Mouse (Mus musculus) embryonic stem cell, embryonic (primary cell): ENCODE data around the gene Nrm.

Experiments used
- CTCF ChIA-PET, 4 experiments: fragments of 300-600 bp in 2 of 4; fragments of 350-600 bp in 2 of 4; sonication (Branson Sonifier 250); formaldehyde crosslinking; loops; one replicate each; lab custom pipeline; 2022; ENCODE audit warnings: inconsistent platforms in 2 of 4; lab: Charles Lee
- POLR2A ChIA-PET, 4 experiments: fragments of 300-600 bp in 2 of 4; fragments of 350-600 bp in 2 of 4; sonication (Branson Sonifier 250); formaldehyde crosslinking; loops; one replicate each; lab custom pipeline; 2022; ENCODE audit warnings: antibody characterized with exemption in 4 of 4, inconsistent platforms in 1 of 4; lab: Charles Lee

The Nrm gene

GRCm38 (mm10) chr17:35840561-35840960 lies 20.6 kb upstream of the Nrm start:
- ChIA-PET CTCF (interaction anchor here in 3 of 4 experiments (0.6 to 8.3 kb wide), 5 partner anchors 33 to 277 kb away, joined by 3 to 50 read pairs (median 5); no protein-coding TSS in a partner anchor), POLR2A (interaction anchor here (0.6 to 17.7 kb wide), 38 partner anchors 8 to 277 kb away, joined by 3 to 490 read pairs (median 7); partner anchors contain the start of genes Dhx16 (in 2 of the 4), Ier3 (in 2 of the 4), Nrm (in 2 of the 4) and Ppp1r18 (in 2 of the 4))

DNA sequence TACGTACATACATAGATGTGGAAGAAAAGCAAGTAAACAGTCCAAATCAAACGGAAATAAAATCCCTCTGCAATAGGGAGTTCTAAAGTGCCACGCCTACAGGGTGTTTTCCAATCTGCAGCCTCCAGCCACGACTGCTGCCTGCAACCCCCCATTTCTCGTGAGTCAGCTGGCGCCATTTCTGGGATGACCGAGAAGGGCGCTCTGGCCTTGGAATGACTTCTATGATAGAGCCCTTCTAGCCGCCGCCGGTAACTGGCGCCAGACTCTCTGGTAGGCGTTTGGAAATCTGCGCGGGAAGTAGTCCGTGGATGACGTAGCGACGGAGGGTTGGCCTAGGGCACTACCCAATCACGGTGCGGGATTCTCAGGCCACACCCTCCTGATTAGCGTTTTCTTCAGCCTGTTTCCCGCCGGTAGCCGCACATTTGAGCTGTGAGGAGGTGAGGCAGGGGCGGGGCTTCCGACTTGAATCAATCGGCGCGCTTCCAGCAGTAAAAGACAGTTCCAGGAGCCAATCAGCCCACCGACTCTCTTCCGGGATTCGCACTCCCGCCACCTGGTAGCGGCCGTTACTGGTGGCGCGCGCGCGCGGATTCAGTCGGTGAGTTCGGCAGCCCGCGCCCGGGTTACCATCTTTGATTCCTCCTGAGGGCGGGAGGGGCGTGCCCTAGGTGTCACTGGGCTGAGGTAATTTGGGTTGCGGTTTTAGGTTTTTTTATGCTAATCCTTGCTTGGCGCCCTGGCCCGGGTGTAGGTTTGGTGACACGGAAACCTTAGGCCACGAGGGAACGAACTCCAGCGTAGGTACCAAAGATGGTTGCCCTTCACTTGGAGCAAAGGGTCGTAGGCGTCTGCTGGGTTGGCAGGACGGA lies 19.8 kb upstream of the Nrm start, which contains the start of gene Mdc1:
Mdc1 (plus strand) TSS at position 440 of the 875 bp plus-strand sequence.
- ChIA-PET CTCF (interaction anchor here (0.5 to 8.3 kb wide), 21 partner anchors 20 to 1239 kb away, joined by 3 to 50 read pairs (median 4); partner anchors contain the start of genes Nrm (in 2 of the 4) and Dhx16 (in 1 of the 4)), POLR2A (interaction anchor here (0.6 to 17.7 kb wide), 91 partner anchors 8 to 598 kb away, joined by 3 to 490 read pairs (median 5); partner anchors contain the start of genes Flot1 (in 3 of the 4), Ier3 (in 3 of the 4), Mrps18b (in 3 of the 4) and Nrm (in 3 of the 4))

DNA sequence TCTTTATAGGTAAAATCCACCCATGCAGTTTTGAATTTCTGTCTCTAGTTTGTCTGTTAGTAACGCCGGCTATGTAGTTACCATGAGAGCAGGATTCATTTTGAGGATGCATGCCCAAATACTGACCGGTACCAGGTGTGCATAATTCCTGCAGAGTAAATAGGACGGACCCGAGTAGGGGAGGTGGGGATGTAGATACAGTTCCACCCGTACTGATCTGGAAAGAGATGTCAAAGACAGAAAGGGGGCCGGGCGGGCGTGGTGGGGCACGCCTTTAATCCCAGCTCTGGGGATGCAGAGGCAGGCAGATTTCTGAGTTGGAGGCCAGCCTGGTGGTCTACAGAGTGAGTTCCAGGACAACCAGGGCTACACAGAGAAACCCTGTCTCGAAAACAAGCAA lies 19.1 kb upstream of the Nrm start:
- ChIA-PET CTCF (interaction anchor here (0.5 to 8.3 kb wide), 19 partner anchors 19 to 1238 kb away, joined by 3 to 50 read pairs (median 4); partner anchors contain the start of genes Nrm (in 2 of the 4) and Dhx16 (in 1 of the 4)), POLR2A (interaction anchor here in 3 of 4 experiments (0.6 to 17.7 kb wide), 78 partner anchors 8 to 598 kb away, joined by 3 to 490 read pairs (median 5); partner anchors contain the start of genes Flot1 (in 3 of the 3), Ier3 (in 3 of the 3), Nrm (in 3 of the 3) and Atat1 (in 2 of the 3))

GRCm38 (mm10) chr17:35843514-35843913 lies 17.6 kb upstream of the Nrm start:
- CTCF ChIA-PET: interaction anchor here in 3 of 4 experiments (0.6 to 4.1 kb wide), 7 partner anchors 17 to 359 kb away, joined by 3 to 23 read pairs (median 4); partner anchors contain the start of gene Nrm (in 1 of the 3)
- POLR2A ChIA-PET: interaction anchor here in 3 of 4 experiments (0.6 to 17.7 kb wide), 9 partner anchors 9 to 73 kb away, joined by 3 to 490 read pairs (median 7); partner anchors contain the start of genes Nrm (in 2 of the 3), Ppp1r18 (in 2 of the 3), Dhx16 (in 1 of the 3) and Ier3 (in 1 of the 3)

DNA sequence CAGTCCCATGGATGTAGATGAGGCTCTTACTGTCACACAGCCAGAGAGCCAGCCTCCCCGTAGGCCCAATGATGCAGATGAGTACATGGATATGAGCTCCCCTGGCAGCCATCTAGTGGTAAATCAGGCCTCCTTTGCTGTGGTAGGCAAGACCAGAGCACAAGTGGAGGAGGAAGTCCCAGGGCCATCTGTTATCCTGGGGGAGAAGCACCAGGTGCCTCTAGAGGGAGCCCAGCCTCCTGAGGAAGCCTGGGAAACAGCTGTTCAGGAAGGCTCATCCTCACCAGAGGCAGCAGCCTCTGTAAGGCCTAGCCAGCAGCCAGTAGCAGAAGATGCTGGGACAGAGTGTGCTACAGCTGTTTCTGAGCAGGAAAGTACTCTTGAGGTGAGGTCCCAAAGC lies 13.0 kb upstream of the Nrm start:
- ChIA-PET CTCF (interaction anchor here (0.5 to 4.5 kb wide), 16 partner anchors 10 to 109 kb away, joined by 3 to 18 read pairs (median 5); partner anchors contain the start of genes Nrm (in 2 of the 4) and Dhx16 (in 1 of the 4)), POLR2A (interaction anchor here (0.7 to 17.7 kb wide), 16 partner anchors 8 to 71 kb away, joined by 3 to 490 read pairs (median 4); partner anchors contain the start of genes Nrm (in 3 of the 4), Tubb5 (in 2 of the 4), Atat1 (in 1 of the 4) and Ier3 (in 1 of the 4))

DNA sequence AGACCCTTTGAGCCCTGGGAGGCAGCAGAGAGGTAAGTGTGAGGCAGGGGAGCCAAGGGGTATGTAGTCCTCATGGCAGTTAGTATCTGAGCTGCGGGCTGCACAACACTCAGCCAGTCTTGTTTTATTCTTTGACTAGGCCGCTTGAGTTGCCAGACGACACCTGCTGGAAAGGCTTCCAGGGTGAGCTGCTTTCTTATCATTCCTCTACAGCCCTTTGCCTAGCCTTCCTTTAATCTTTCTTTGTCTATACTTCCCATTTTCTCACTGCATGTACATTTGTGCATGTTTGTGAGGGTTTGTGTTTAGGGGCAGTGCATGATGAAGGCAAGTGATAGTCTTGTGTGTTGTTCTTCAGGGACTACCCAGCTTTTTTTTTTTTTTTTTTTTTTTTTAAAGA lies 10.1 kb upstream of the Nrm start:
- POLR2A ChIA-PET: interaction anchor here in 3 of 4 experiments (0.6 to 17.7 kb wide), 11 partner anchors 8 to 87 kb away, joined by 3 to 490 read pairs (median 6); partner anchors contain the start of genes Nrm (in 3 of the 3), Ier3 (in 1 of the 3), Mdc1 (in 1 of the 3) and Ppp1r18 (in 1 of the 3)
- CTCF ChIA-PET: interaction anchor here in 2 of 4 experiments (0.6 to 1.2 kb wide), 3 partner anchors 10 to 23 kb away, joined by 3 to 4 read pairs (median 3); partner anchors contain the start of gene Nrm (in 1 of the 2)

DNA sequence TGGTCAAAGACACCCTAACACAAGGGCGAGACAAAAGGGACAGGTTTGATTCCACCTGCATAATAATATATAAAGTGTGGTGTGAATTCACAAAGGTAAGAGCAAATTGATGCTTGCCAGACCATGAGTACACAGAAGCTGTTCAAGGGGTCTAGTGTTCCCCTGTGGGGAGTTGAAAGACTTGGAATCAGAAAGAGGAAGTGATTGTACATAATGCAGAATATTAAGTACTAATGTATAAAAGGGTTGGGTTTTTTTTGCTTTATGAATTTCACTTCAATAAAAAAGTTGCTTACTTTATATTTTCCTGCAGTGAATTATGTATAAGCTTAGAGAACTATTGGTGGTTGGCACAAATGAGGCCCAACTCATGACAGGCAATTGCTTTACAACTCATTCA lies 1.7 kb upstream of the Nrm start:
- ChIA-PET POLR2A (interaction anchor here in 3 of 4 experiments (0.6 to 19.8 kb wide), 26 partner anchors 9 to 121 kb away, joined by 3 to 490 read pairs (median 12); partner anchors contain the start of genes Mdc1 (in 3 of the 3), Dhx16 (in 2 of the 3), Ier3 (in 2 of the 3) and Tubb5 (in 2 of the 3)), CTCF (interaction anchor here in 3 of 4 experiments (1.5 to 6.7 kb wide), 4 partner anchors 12 to 24 kb away, joined by 4 to 57 read pairs (median 9); no protein-coding TSS in a partner anchor)

DNA sequence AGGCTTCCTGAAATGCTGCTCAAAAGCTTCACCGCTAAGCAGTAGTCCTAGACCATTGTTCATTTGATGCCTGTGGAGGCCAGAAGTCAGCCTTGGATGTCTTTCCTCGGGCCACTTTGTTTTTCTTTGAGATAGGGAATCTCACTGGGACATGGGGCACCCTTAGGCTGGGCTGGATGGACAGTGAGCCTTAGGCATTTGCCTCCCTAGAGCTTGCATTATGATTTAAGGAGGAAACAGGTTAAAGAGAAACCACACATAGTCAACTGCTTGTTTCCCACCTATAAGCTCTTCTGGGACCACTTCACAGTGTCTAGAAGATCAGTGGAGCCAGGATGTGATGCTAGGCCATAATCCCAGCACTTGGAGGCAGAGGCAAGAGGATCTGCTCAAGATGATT lies 1.3 kb upstream of the Nrm start:
- ChIA-PET POLR2A (interaction anchor here (0.6 to 19.8 kb wide), 42 partner anchors 8 to 121 kb away, joined by 3 to 490 read pairs (median 6); partner anchors contain the start of genes Flot1 (in 3 of the 4), Ier3 (in 3 of the 4), Mdc1 (in 3 of the 4) and Tubb5 (in 3 of the 4)), CTCF (interaction anchor here in 3 of 4 experiments (1.5 to 6.7 kb wide), 6 partner anchors 10 to 78 kb away, joined by 3 to 57 read pairs (median 10); no protein-coding TSS in a partner anchor)

- POLR2A ChIA-PET: interaction anchor here (0.5 to 19.8 kb wide), 64 partner anchors 8 to 1176 kb away, joined by 3 to 490 read pairs (median 5); partner anchors contain the start of genes Ier3 (in 4 of the 4), Flot1 (in 3 of the 4), Mdc1 (in 3 of the 4) and Mrps18b (in 3 of the 4)
- CTCF ChIA-PET: interaction anchor here (0.6 to 6.7 kb wide), 22 partner anchors 10 to 328 kb away, joined by 3 to 57 read pairs (median 4); partner anchors contain the start of genes Mdc1 (in 2 of the 4), Dhx16 (in 1 of the 4) and Ier3 (in 1 of the 4)
These were observed 304 bp upstream of the Nrm start for GRCm38 (mm10) chr17:35860831-35861197.

DNA sequence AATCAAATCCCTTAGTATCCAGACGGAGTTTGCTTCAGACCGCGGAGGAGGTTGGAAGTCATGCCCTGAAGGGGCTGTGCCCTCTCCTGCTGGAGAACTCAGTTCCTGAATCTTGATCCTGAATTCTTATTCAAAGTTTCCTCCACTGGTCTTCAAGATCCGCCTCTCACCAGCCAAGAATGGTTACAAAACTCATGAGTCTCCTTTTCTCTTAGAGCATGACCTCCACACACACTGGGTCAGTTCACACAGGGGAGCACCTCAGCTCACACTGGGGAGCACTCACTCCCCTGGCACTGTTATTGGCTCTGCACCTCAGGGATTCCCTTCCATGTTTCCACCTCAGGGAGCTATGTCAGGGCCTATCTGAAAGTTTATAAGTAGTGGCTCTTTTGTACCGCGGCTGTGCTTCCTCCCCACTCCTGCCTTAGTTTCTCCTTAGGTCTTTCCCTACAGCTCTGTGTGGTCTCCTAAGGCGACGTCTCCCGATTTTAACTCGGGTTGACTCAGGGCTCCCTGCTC lies 3.8 kb downstream of the Nrm start:
- ChIA-PET POLR2A (interaction anchor here (0.6 to 19.8 kb wide), 26 partner anchors 8 to 54 kb away, joined by 3 to 490 read pairs (median 4); partner anchors contain the start of genes Mdc1 (in 3 of the 4), Flot1 (in 2 of the 4), Ier3 (in 1 of the 4) and Tubb5 (in 1 of the 4)), CTCF (interaction anchor here (0.7 to 3.1 kb wide), 10 partner anchors 9 to 133 kb away, joined by 3 to 17 read pairs (median 6); partner anchors contain the start of gene Dhx16 (in 2 of the 4))

DNA sequence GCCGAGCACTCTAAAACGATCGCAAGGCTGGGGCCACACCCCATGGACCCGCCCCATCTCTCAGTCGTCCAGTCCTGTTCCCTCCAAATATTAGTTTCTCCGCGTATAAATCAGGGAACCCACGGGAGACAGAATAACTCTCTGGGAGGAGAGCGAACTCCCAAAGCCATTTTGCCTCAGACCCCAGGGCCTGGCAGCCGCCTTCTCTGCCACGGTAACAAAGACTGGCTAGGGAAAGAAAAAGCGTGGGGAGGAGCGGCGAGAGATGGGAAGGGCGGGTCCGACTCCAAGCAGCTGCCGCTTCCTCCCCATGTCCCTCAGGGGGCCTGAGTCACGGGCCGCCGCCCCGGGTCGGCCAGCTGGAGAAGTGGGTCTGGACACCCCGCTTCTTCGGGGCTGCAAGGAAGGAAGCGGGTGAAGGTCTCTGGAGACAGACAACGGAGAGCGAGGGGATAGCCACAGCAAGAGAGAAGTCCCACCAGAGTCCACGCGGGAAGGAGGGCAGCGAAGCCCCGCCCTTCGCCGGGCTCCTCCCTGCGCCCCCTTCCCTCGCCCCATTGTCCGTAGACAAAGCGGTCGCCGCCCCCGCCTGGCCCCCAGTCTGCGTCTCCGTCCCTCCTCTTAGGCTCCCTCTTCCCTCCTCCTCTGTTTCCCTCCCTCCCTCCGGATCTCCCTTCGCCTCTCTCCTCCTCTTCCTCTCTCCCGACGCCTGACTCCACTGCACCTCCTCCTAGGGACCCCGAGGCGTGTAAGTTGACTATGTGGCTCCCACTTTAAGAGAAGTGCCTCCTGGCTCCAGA lies 4.6 kb downstream of the Nrm start, which contains the start of gene Ppp1r18:
Ppp1r18 (plus strand) TSS at position 113 of the 800 bp plus-strand sequence.
- CTCF ChIA-PET: interaction anchor here (0.6 to 3.1 kb wide), 13 partner anchors 8 to 170 kb away, joined by 3 to 17 read pairs (median 5); partner anchors contain the start of gene Dhx16 (in 3 of the 4)
- POLR2A ChIA-PET: interaction anchor here (0.7 to 19.8 kb wide), 25 partner anchors 7 to 72 kb away, joined by 3 to 490 read pairs (median 5); partner anchors contain the start of genes Flot1 (in 2 of the 4), Ier3 (in 2 of the 4), Mdc1 (in 2 of the 4) and Mrps18b (in 1 of the 4)

DNA sequence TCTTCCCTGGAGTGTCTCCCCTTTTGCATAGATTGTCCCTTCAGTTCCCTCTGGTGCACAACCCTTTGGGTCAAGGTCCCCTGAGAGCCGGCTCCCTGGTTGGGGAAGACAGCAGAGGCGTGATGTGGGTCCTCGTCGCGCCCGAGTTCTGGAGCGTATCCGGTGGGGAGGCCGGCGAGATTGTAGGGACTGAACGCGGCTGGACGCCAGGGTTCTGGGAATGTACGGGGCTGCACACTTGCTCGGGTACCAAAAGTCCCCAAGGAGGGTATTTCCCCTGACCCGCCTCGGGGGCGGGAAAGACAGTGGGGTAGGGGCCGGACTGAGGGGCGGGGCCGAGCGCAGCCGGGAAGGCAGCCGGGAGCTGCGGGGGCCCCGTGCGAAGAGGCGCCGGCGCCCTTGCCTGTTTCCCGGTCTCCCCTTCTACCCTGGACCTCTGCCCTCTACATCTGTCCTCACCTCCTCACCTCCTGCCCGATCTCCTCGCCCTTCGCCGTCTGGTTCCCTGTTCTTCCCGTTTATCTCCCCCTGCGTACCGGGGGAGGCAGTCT lies 5.2 kb downstream of the Nrm start:
- ChIA-PET CTCF (interaction anchor here in 3 of 4 experiments (0.6 to 2.5 kb wide), 6 partner anchors 7 to 171 kb away, joined by 3 to 8 read pairs (median 5); partner anchors contain the start of genes Dhx16 (in 1 of the 3) and Flot1 (in 1 of the 3)), POLR2A (interaction anchor here (0.5 to 19.8 kb wide), 26 partner anchors 8 to 1239 kb away, joined by 3 to 490 read pairs (median 4); partner anchors contain the start of genes Mdc1 (in 3 of the 4), Dhx16 (in 2 of the 4), Ier3 (in 2 of the 4) and Mrps18b (in 2 of the 4))

- CTCF ChIA-PET: interaction anchor here in 3 of 4 experiments (0.5 to 2.5 kb wide), 7 partner anchors 9 to 172 kb away, joined by 3 to 8 read pairs (median 4); partner anchors contain the start of genes Dhx16 (in 1 of the 3) and Flot1 (in 1 of the 3)
- POLR2A ChIA-PET: interaction anchor here (0.5 to 19.8 kb wide), 31 partner anchors 7 to 1240 kb away, joined by 3 to 490 read pairs (median 4); partner anchors contain the start of genes Mdc1 (in 3 of the 4), Dhx16 (in 2 of the 4), Ier3 (in 2 of the 4) and Mrps18b (in 2 of the 4)
These were observed 6.1 kb downstream of the Nrm start for GRCm38 (mm10) chr17:35866911-35867890.
